Mouse (Mus musculus) liver (tissue): ENCODE data around the gene Ddx1.

Experiments used
- DNase-seq: peaks from one replicate; pipeline ENCODE4 v3.0.0-alpha.2; 2020; ENCODE audit warnings: mixed read lengths

Gene Ddx1

GRCm38 (mm10) chr12:13248691-13249572 is at the start of gene Ddx1:
TSS of gene Ddx1 (minus strand) at chr12:13249213.
- DNase-seq, result peak; percentile 81

- DNase-seq, result no peak
Measured at GRCm38 (mm10) chr12:13293421-13293881, 44.4 kb upstream of the Ddx1 start.

- DNase-seq, result no peak
Measured at GRCm38 (mm10) chr12:13291453-13291852, 42.4 kb upstream of the Ddx1 start.

GRCm38 (mm10) chr12:13269570-13270390 is 20.8 kb upstream of the Ddx1 start:
- DNase-seq, result no peak

GRCm38 (mm10) chr12:13268826-13269449 is 19.9 kb upstream of the Ddx1 start, which contains the start of gene Nbas:
TSS of gene Nbas (plus strand) at chr12:13269133.
- peak; percentile 83 for DNase-seq

GRCm38 (mm10) chr12:13268412-13268811 is 19.4 kb upstream of the Ddx1 start:
- DNase-seq, result no peak

GRCm38 (mm10) chr12:13255701-13256100 is 6.7 kb upstream of the Ddx1 start:
- no peak for DNase-seq

GRCm38 (mm10) chr12:13255068-13255467 is 6.1 kb upstream of the Ddx1 start:
- DNase-seq, result no peak

- no peak for DNase-seq
Measured at GRCm38 (mm10) chr12:13249573-13249919, 533 bp upstream of the Ddx1 start.

- no peak for DNase-seq
Measured at GRCm38 (mm10) chr12:13242453-13242852, 6.6 kb downstream of the Ddx1 start.

GRCm38 (mm10) chr12:13218101-13218514 is 30.9 kb downstream of the Ddx1 start:
- no peak for DNase-seq

GRCm38 (mm10) chr12:13217568-13217967 is 31.4 kb downstream of the Ddx1 start:
- DNase-seq, result no peak

GRCm38 (mm10) chr12:13216501-13217103 is 32.4 kb downstream of the Ddx1 start:
- no peak for DNase-seq

- DNase-seq, result peak; percentile 79
Measured at GRCm38 (mm10) chr12:13214345-13215278, 34.4 kb downstream of the Ddx1 start.

- peak; percentile 31 for DNase-seq
Measured at GRCm38 (mm10) chr12:13211746-13212482, 37.1 kb downstream of the Ddx1 start.

- no peak for DNase-seq
Measured at GRCm38 (mm10) chr12:13209692-13210377, 39.2 kb downstream of the Ddx1 start.

GRCm38 (mm10) chr12:13208983-13209451 is 40.0 kb downstream of the Ddx1 start:
- no peak for DNase-seq

GRCm38 (mm10) chr12:13208517-13208916 is 40.5 kb downstream of the Ddx1 start:
- DNase-seq, result no peak

- DNase-seq, result no peak
Measured at GRCm38 (mm10) chr12:13207099-13207498, 41.9 kb downstream of the Ddx1 start.

GRCm38 (mm10) chr12:13205733-13206132 is 43.3 kb downstream of the Ddx1 start:
- no peak for DNase-seq
